Mouse (Mus musculus): ENCODE measurements around the gene H2afj.

DNA sequence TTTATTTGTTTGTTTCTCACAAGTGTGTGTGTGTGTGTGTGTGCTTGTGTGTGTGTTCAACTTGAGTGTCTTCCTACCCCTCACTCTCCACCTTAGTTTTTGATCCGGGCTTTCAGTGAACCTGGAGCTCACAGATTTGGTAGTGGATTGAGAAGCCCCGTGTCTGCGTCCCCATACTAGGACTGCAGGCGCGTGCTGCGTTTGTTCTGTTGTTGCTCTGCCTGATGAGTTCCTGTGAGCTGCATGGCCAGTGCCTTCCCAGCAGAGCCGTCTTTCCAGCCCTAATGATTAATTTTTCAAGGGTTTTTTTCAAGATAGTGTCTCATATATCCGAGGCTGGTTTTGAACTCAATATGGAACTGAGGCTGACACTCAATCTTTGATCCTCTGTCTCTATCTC lies 50.4 kb downstream of the H2afj start:
- TF ChIP-seq POLR2A (IDR thresholded peaks at IDR 0.05; ENCODE audit: low read depth, low read length) (no peak), CTCF (IDR thresholded peaks at IDR 0.05; ENCODE audit: borderline replicate concordance, insufficient read depth, low read length) (no peak)
